Mouse (Mus musculus) layer of hippocampus, adult 8-10 months (tissue): ENCODE measurements around the gene Nono. TPM values are rescaled to one million over a fixed set of nuclear protein-coding genes. Genes with fewer than 3 reads are reported as not detected.

ENCODE experiments used
- DNase-seq, 2 experiments: peaks; one replicate each; pipeline ENCODE4 v3.0.0; 2022; ENCODE audit warnings: low spot score in 2 of 2
- total RNA-seq, 4 experiments: library from RNA; stranded (reverse); gene quantifications; 2 replicates each; pipeline ENCODE4 v1.2.4; 2022

Nono gene
- total RNA-seq, 4 experiments from 2014 or later, result 121 to 138 (median 128) TPM

DNA sequence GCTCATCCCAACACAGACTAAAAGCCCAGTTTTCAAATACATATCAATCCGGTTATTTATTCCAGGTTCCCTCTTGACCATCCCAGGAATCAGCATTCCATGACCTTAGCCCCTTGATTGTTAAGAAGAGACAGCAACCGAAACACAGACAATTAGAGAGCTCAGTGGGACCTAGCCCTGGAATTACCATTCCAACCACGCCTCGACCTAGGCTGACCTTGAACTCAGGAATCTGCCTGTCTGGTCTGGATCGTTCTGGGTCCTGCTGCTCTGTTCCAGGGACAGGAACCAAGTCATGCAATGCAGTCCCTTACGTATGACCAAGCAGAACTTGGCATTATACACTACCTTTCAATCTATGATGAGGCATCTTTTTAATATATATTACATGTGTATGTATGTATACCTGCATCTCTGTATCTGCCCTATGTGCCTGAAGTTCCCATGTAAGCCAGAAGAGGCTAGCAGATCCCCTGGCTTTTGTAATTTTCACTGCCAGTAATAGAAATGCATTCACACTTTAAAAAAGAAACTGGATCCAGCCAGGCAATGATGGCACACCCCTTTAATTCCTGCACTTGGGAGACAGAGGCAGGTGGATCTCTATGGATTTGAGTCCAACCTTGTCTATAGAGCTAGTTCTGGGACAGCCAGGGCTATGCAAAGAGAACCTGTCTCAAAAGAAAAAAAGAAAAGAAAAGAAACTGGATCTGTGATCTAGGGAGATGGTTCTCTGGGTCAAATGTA is 52.7 kb downstream of the Nono start:
- DNase-seq, result no peak

GRCm38 (mm10) chrX:101486487-101487152 is 57.5 kb downstream of the Nono start:
- peak; percentile 8 to 49 for DNase-seq

Other genes with a start within 250 kb of the Nono start
- gene Snx12, start 206.8 kb upstream of the Nono start, total RNA-seq, result 100 to 1,000 TPM in 1 of 4 experiments, 10 to 100 TPM in 3; 77.3 to 103 (median 85.8) TPM
- gene Foxo4, start 174.8 kb upstream of the Nono start, total RNA-seq, result 10 to 100 TPM; 18.9 to 24.7 (median 22.3) TPM
- gene Gm614, start 165.3 kb upstream of the Nono start, total RNA-seq, result not detected
- 1 to 10 TPM in 2 of 4 experiments, under 1 TPM in 2; 0.37 to 1.6 (median 1.1) TPM for gene Il2rg, start 161.1 kb upstream of the Nono start, total RNA-seq
- gene Gm20489, start 160.3 kb upstream of the Nono start, total RNA-seq, result under 1 TPM in 1 of 4 experiments, not detected in 3; 0.27 TPM
- 10 to 100 TPM; 28.1 to 37.8 (median 33.4) TPM for gene Med12, start 155.3 kb upstream of the Nono start, total RNA-seq
- gene Nlgn3, start 130.2 kb upstream of the Nono start, total RNA-seq, result 100 to 1,000 TPM; 164 to 172 (median 167) TPM
- 10 to 100 TPM; 15.2 to 18.5 (median 17.0) TPM for gene Gjb1, start 52.9 kb upstream of the Nono start, total RNA-seq
- 100 to 1,000 TPM; 169 to 203 (median 194) TPM for gene Zmym3, start 8.5 kb upstream of the Nono start, total RNA-seq
- 1 to 10 TPM in 3 of 4 experiments, not detected in 1; 1.2 to 2.1 (median 1.4) TPM for gene Itgb1bp2, start 19.8 kb downstream of the Nono start, total RNA-seq
- gene Taf1, start 103.4 kb downstream of the Nono start, total RNA-seq, result 10 to 100 TPM; 44.9 to 51.7 (median 48.5) TPM
- gene Ogt, start 210.7 kb downstream of the Nono start, total RNA-seq, result 100 to 1,000 TPM; 185 to 278 (median 222) TPM